Mouse (Mus musculus): ENCODE data around the gene Stx1a. TPM values are rescaled to one million over a fixed set of nuclear protein-coding genes. Genes with fewer than 3 reads are reported as not detected.

Stx1a gene
- polyA plus RNA-seq, 1 experiment from 2014 or later: 6.0 TPM

GRCm38 (mm10) chr5:135011809-135012613 is 11.3 kb upstream of the Stx1a start:
- H3K27ac ChIP-seq (ENCODE audit: low read length): no peak overlapping the region
- H3K9ac ChIP-seq (ENCODE audit: low read length): no peak overlapping the region
- 35% methylated on average over 26 of the region's 26 CpGs for WGBS
- H3K4me3 ChIP-seq (ENCODE audit: low read length): peak overlapping the region; percentile 11; the same call in 1 of the 2 replicates
- 0 out of 2 replicates have a peak, but pooled peaks cover 3% of the 10 kb centered on the region for H3K36me3 ChIP-seq (ENCODE audit: control insufficient read depth, insufficient read depth)
- peaks cover 7% of the 10 kb centered on the region for H3K4me1 ChIP-seq (ENCODE audit: control insufficient read depth, insufficient read depth, low read length)
- no peaks in the 10 kb centered on the region for H3K27me3 ChIP-seq (ENCODE audit: control insufficient read depth, insufficient read depth, low read length)
- H3K9me3 ChIP-seq (replicated peaks; ENCODE audit: control insufficient read depth, low read length): no peaks in the 10 kb centered on the region
- peak overlapping the region; percentile 26; the same call in 1 of the 2 replicates for H3K4me2 ChIP-seq (ENCODE audit: low read depth, low read length)
- no peak for ATAC-seq (replicated peaks; ENCODE audit: extremely low read depth, insufficient read depth, low FRiP score)

- Histone ChIP-seq H3K36me3 (ENCODE audit: control insufficient read depth, insufficient read depth) (0 out of 2 replicates have a peak, but pooled peaks cover 3% of the 10 kb centered on the region), H3K9me3 (replicated peaks; ENCODE audit: control insufficient read depth, low read length) (no peaks in the 10 kb centered on the region), H3K4me2 (ENCODE audit: low read depth, low read length) (peak overlapping the region; percentile 26; the same call in 1 of the 2 replicates), H3K9ac (ENCODE audit: low read length) (no peak overlapping the region), H3K27ac (ENCODE audit: low read length) (no peak overlapping the region), H3K4me3 (ENCODE audit: low read length) (peak overlapping the region; percentile 11; the same call in 1 of the 2 replicates), H3K27me3 (ENCODE audit: control insufficient read depth, insufficient read depth, low read length) (no peaks in the 10 kb centered on the region), H3K4me1 (ENCODE audit: control insufficient read depth, insufficient read depth, low read length) (peaks cover 7% of the 10 kb centered on the region)
- ATAC-seq (replicated peaks; ENCODE audit: extremely low read depth, insufficient read depth, low FRiP score): no peak
- WGBS: 11% methylated on average over 16 of the region's 16 CpGs
Observed at GRCm38 (mm10) chr5:135012671-135013441, 10.4 kb upstream of the Stx1a start.

GRCm38 (mm10) chr5:135015497-135015896 is 7.8 kb upstream of the Stx1a start:
- H3K4me1 ChIP-seq (ENCODE audit: control insufficient read depth, insufficient read depth, low read length): peaks cover 4% of the 10 kb centered on the region
- H3K9me3 ChIP-seq (replicated peaks; ENCODE audit: control insufficient read depth, low read length): no peaks in the 10 kb centered on the region
- H3K27me3 ChIP-seq (ENCODE audit: control insufficient read depth, insufficient read depth, low read length): no peaks in the 10 kb centered on the region
- H3K9ac ChIP-seq (ENCODE audit: low read length): no peak overlapping the region
- H3K27ac ChIP-seq (ENCODE audit: low read length): no peak overlapping the region
- H3K36me3 ChIP-seq (ENCODE audit: control insufficient read depth, insufficient read depth): 0 out of 2 replicates have a peak, but pooled peaks cover 3% of the 10 kb centered on the region
- no peak overlapping the region for H3K4me3 ChIP-seq (ENCODE audit: low read length)
- WGBS: 15% methylated on average over 7 of the region's 7 CpGs
- ATAC-seq (replicated peaks; ENCODE audit: extremely low read depth, insufficient read depth, low FRiP score): peak; percentile 21; the same call in 1 of the 2 replicates
- no peak overlapping the region for H3K4me2 ChIP-seq (ENCODE audit: low read depth, low read length)

- ATAC-seq (replicated peaks; ENCODE audit: extremely low read depth, insufficient read depth, low FRiP score): no peak
- 38% methylated on average over 4 of the region's 4 CpGs for WGBS
- Histone ChIP-seq H3K4me2 (ENCODE audit: low read depth, low read length) (no peak overlapping the region), H3K9ac (ENCODE audit: low read length) (no peak overlapping the region), H3K36me3 (ENCODE audit: control insufficient read depth, insufficient read depth) (no peaks in the 10 kb centered on the region), H3K4me1 (ENCODE audit: control insufficient read depth, insufficient read depth, low read length) (peaks cover 3% of the 10 kb centered on the region), H3K9me3 (replicated peaks; ENCODE audit: control insufficient read depth, low read length) (no peaks in the 10 kb centered on the region), H3K27ac (ENCODE audit: low read length) (no peak overlapping the region), H3K4me3 (ENCODE audit: low read length) (no peak overlapping the region), H3K27me3 (ENCODE audit: control insufficient read depth, insufficient read depth, low read length) (no peaks in the 10 kb centered on the region)
Observed at GRCm38 (mm10) chr5:135016224-135016759, 7.0 kb upstream of the Stx1a start.

GRCm38 (mm10) chr5:135021814-135022213 is 1.5 kb upstream of the Stx1a start:
- Histone ChIP-seq H3K9me3 (replicated peaks; ENCODE audit: control insufficient read depth, low read length) (no peaks in the 10 kb centered on the region), H3K4me1 (ENCODE audit: control insufficient read depth, insufficient read depth, low read length) (peaks cover 32% of the 10 kb centered on the region), H3K36me3 (ENCODE audit: control insufficient read depth, insufficient read depth) (no peaks in the 10 kb centered on the region), H3K27ac (ENCODE audit: low read length) (peak overlapping the region; percentile 84), H3K4me3 (ENCODE audit: low read length) (no peak overlapping the region), H3K4me2 (ENCODE audit: low read depth, low read length) (0 out of 2 replicates have a peak overlapping the region, but pooled peaks have one; percentile 19), H3K9ac (ENCODE audit: low read length) (no peak overlapping the region), H3K27me3 (ENCODE audit: control insufficient read depth, insufficient read depth, low read length) (no peaks in the 10 kb centered on the region)
- ATAC-seq (replicated peaks; ENCODE audit: extremely low read depth, insufficient read depth, low FRiP score): peak; percentile 70
- 23% methylated on average over 6 of the region's 6 CpGs for WGBS

GRCm38 (mm10) chr5:135024665-135025224 is 1.5 kb downstream of the Stx1a start:
- peak overlapping the region; percentile 88 for H3K4me2 ChIP-seq (ENCODE audit: low read depth, low read length)
- no peak overlapping the region for H3K4me3 ChIP-seq (ENCODE audit: low read length)
- no peak overlapping the region for H3K9ac ChIP-seq (ENCODE audit: low read length)
- ATAC-seq (replicated peaks; ENCODE audit: extremely low read depth, insufficient read depth, low FRiP score): no peak
- no peak overlapping the region for H3K27ac ChIP-seq (ENCODE audit: low read length)
- no peaks in the 10 kb centered on the region for H3K36me3 ChIP-seq (ENCODE audit: control insufficient read depth, insufficient read depth)
- H3K27me3 ChIP-seq (ENCODE audit: control insufficient read depth, insufficient read depth, low read length): no peaks in the 10 kb centered on the region
- WGBS: 26% methylated on average over 11 of the region's 11 CpGs
- H3K4me1 ChIP-seq (ENCODE audit: control insufficient read depth, insufficient read depth, low read length): peaks cover 45% of the 10 kb centered on the region
- no peaks in the 10 kb centered on the region for H3K9me3 ChIP-seq (replicated peaks; ENCODE audit: control insufficient read depth, low read length)

GRCm38 (mm10) chr5:135025899-135026298 is 2.6 kb downstream of the Stx1a start:
- 28% methylated on average over 7 of the region's 7 CpGs for WGBS
- Histone ChIP-seq H3K27ac (ENCODE audit: low read length) (no peak overlapping the region), H3K9me3 (replicated peaks; ENCODE audit: control insufficient read depth, low read length) (no peaks in the 10 kb centered on the region), H3K36me3 (ENCODE audit: control insufficient read depth, insufficient read depth) (no peaks in the 10 kb centered on the region), H3K4me2 (ENCODE audit: low read depth, low read length) (peak overlapping the region; percentile 88; the same call in 1 of the 2 replicates), H3K27me3 (ENCODE audit: control insufficient read depth, insufficient read depth, low read length) (no peaks in the 10 kb centered on the region), H3K4me3 (ENCODE audit: low read length) (no peak overlapping the region), H3K4me1 (ENCODE audit: control insufficient read depth, insufficient read depth, low read length) (peaks cover 45% of the 10 kb centered on the region), H3K9ac (ENCODE audit: low read length) (no peak overlapping the region)
- no peak for ATAC-seq (replicated peaks; ENCODE audit: extremely low read depth, insufficient read depth, low FRiP score)

- peak overlapping the region; percentile 52 for H3K4me2 ChIP-seq (ENCODE audit: low read depth, low read length)
- no peaks in the 10 kb centered on the region for H3K36me3 ChIP-seq (ENCODE audit: control insufficient read depth, insufficient read depth)
- peak overlapping the region; percentile 20; the same call in 1 of the 2 replicates for H3K4me3 ChIP-seq (ENCODE audit: low read length)
- 0 out of 2 replicates have a peak overlapping the region, but pooled peaks have one; percentile 30 for H3K9ac ChIP-seq (ENCODE audit: low read length)
- no peaks in the 10 kb centered on the region for H3K9me3 ChIP-seq (replicated peaks; ENCODE audit: control insufficient read depth, low read length)
- no peaks in the 10 kb centered on the region for H3K27me3 ChIP-seq (ENCODE audit: control insufficient read depth, insufficient read depth, low read length)
- peaks cover 26% of the 10 kb centered on the region for H3K4me1 ChIP-seq (ENCODE audit: control insufficient read depth, insufficient read depth, low read length)
- WGBS: 39% methylated on average over 18 of the region's 18 CpGs
- ATAC-seq (replicated peaks; ENCODE audit: extremely low read depth, insufficient read depth, low FRiP score): peak; percentile 64
- H3K27ac ChIP-seq (ENCODE audit: low read length): peak overlapping the region; percentile 8; the same call in 1 of the 2 replicates
Observed at GRCm38 (mm10) chr5:135029007-135029854, 5.9 kb downstream of the Stx1a start.
